Mouse (Mus musculus) limb, embryonic 15.5 days (tissue): ENCODE results near the gene Neu1. TPM values are rescaled to one million over a fixed set of nuclear protein-coding genes. Genes with fewer than 3 reads are reported as not detected.

Experiments
- ATAC-seq: fragments of 200-750 bp; cut with Nextera tagmentation; 2 replicates; pipeline ENCODE4 v1.8.0; 2017; ENCODE audit warnings: low read depth, moderate TSS enrichment; ENCODE audit not compliant: insufficient number of reproducible peaks, low FRiP score, low TSS enrichment
- H3K27ac ChIP-seq: fragments of 300-500 bp; sonication (generic); 2 replicates; pipeline ENCODE4 v1.5.1; 2015; ENCODE audit warnings: moderate library complexity, mild to moderate bottlenecking, inconsistent platforms
- H3K27me3 ChIP-seq: fragments of 300-500 bp; sonication (generic); 2 replicates; pipeline ENCODE4 v1.6.1; 2015; ENCODE audit warnings: inconsistent platforms
- H3K36me3 ChIP-seq: fragments of 300-500 bp; sonication (generic); 2 replicates; pipeline ENCODE4 v1.6.1; 2015; ENCODE audit warnings: inconsistent platforms
- H3K4me1 ChIP-seq: fragments of 300-500 bp; sonication (generic); 2 replicates; pipeline ENCODE4 v1.6.1; 2015; ENCODE audit warnings: inconsistent platforms
- H3K4me2 ChIP-seq: fragments of 300-500 bp; sonication (generic); 2 replicates; pipeline ENCODE4 v1.6.1; 2015; ENCODE audit warnings: mild to moderate bottlenecking, inconsistent platforms
- H3K4me3 ChIP-seq: fragments of 300-500 bp; sonication (generic); 2 replicates; pipeline ENCODE4 v1.5.1; 2015; ENCODE audit warnings: mild to moderate bottlenecking, inconsistent platforms
- H3K9ac ChIP-seq: fragments of 300-500 bp; sonication (generic); 2 replicates; pipeline ENCODE4 v1.6.1; 2015; ENCODE audit warnings: inconsistent platforms
- H3K9me3 ChIP-seq: fragments of 300-500 bp; sonication (generic); 2 replicates; pipeline ENCODE4 v1.6.1; 2016; ENCODE audit warnings: inconsistent platforms
- WGBS: fragments of 180-500 bp; shearing (Covaris S2); methylation state at CpG from one replicate; pipeline ENCODE4 v1.1.7; 2015; 5-methylcytosine and 5-hydroxymethylcytosine counted together
- polyA plus RNA-seq: library from polyadenylated mRNA; unstranded; fragments of >200 nt; fragmentation: Nextera tagmentation; extraction: Ambion mirVana; gene quantifications from 2 replicates; pipeline ENCODE4 v1.2.1, GENCODE M21; 2015

The Neu1 gene
- polyA plus RNA-seq, 1 experiment from 2014 or later = 20.1 TPM

DNA sequence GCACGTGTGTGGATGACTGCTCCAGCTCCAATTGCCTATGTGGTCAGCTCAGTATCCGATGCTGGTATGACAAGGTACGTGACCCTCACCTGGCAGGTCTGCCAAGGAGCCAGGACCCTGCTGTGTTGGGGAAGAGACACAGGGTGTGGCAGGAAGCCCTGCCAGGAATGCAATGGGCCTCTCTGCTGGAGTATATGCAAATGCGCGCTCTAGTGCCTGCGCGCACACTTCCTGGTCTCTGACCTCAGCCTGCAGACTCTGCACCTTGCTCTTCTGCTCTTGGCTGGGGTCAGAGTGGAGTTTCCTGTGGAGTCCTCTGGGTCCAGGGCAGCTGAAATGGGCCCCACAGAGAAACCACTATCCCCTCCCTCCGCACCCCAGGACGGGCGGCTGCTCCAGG lies 20.1 kb upstream of the Neu1 start:
- Histone ChIP-seq H3K4me2 (no peak overlapping the region), H3K9ac (no peak overlapping the region), H3K4me1 (peaks cover 13% of the 10 kb centered on the region), H3K27ac (no peak overlapping the region; the same call in 1 of the 2 replicates), H3K9me3 (no peaks in the 10 kb centered on the region), H3K4me3 (no peak overlapping the region), H3K27me3 (no peaks in the 10 kb centered on the region), H3K36me3 (peaks cover 81% of the 10 kb centered on the region)
- WGBS = 76% methylated on average over 10 of the region's 10 CpGs
- no peak for ATAC-seq

DNA sequence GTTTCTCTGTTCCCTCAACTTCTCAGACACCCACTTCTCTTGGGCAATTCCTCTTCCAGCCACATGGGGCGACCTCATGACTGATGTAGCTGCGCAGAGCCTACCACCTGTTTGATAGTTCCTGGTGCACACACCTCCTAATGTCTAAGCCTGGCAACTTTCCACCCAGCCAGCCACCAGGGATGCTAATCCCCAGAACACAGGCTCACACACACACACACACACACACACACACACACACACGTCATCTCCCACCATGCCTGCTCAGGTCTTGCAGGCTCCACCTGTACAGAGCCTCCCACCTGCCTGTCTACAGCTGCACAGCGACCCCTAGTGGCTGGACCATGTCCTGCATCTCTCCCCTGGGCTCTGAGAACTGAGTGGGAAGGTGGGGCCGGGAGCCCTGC lies 19.1 kb upstream of the Neu1 start:
- Histone ChIP-seq H3K27me3 (no peaks in the 10 kb centered on the region), H3K27ac (no peak overlapping the region), H3K9me3 (no peaks in the 10 kb centered on the region), H3K36me3 (peaks cover 72% of the 10 kb centered on the region), H3K4me2 (no peak overlapping the region), H3K4me1 (peaks cover 13% of the 10 kb centered on the region), H3K4me3 (no peak overlapping the region), H3K9ac (no peak overlapping the region)
- no peak for ATAC-seq
- 39% methylated on average over 5 of the region's 5 CpGs for WGBS

DNA sequence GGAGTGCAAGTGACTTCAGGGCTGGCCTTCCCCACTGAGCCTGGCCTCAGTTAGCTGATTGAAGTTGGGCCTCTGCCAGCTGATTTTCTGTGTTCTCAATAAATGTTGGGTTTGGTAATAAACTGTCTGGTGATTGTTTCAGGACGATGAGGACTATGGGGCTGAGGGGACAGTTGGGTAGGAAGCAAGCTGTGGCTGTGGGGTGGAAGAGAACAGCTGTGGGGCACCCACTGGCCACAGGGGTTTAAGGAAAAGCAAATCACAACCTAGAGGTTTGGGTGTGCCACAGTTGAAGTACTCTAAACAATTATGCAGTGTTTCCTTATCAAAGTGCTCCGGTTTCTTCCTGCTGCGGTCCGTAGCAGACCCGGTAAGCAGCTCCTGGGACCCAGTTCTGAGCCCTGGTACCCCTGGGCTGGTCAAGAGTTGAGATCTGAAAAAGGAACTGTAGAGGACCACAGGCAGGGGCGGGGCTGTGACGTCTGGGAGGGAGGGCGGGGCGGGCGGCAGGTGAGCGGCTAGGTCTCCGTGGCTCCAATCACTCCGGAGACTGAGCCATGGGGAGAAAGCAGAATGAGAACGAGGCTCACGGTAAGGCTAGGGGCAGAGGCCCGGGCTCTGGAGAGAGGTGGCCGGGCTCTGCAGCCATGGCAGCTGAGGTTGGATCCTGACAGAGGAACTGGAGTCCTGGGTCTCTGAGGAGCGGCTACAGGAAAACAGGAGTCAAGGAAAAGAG lies 17.0 kb upstream of the Neu1 start, which contains the start of gene Slc44a4:
Slc44a4 (plus strand) TSS at position 537 of the 736 bp plus-strand sequence.
- 32% methylated on average over 18 of the region's 18 CpGs for WGBS

DNA sequence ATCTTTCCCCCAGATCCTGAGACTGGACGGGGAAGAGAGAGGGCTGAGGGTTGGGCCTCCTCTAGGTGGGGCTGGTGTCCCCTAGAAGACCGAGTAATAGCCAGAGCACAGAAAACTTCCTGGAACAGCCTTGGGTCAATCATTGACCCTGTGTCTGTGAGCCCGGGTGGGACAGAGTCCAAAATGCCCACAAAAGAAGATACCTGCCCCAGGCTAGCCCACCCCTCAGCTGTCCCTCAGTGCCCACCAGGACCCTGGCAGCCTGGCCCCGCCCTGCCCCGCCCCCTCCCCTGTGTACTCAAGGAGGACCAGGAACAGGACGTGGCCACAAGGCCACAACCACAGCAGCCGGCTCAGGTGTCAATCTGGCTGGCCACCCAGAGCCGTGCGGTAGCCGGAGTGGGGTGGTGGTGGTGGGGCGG lies 15.6 kb upstream of the Neu1 start:
- 0 out of 2 replicates have a peak, but pooled peaks have one; percentile 41 for ATAC-seq

More for the DNA sequence above, 17.0 kb upstream of the Neu1 start, which contains the start of gene Slc44a4:
- H3K4me1 ChIP-seq = peaks cover 13% of the 10 kb centered on the region
- no peak for ATAC-seq
- H3K27me3 ChIP-seq = no peaks in the 10 kb centered on the region
- no peaks in the 10 kb centered on the region for H3K9me3 ChIP-seq
- no peak within 1 kb of the TSS for H3K4me3 ChIP-seq
- H3K27ac ChIP-seq = no peak within 1 kb of the TSS; the same call in 1 of the 2 replicates
- no peak within 1 kb of the TSS for H3K9ac ChIP-seq
- no peak within 1 kb of the TSS for H3K4me2 ChIP-seq
- H3K36me3 ChIP-seq = peaks cover 50% of the 10 kb centered on the region

DNA sequence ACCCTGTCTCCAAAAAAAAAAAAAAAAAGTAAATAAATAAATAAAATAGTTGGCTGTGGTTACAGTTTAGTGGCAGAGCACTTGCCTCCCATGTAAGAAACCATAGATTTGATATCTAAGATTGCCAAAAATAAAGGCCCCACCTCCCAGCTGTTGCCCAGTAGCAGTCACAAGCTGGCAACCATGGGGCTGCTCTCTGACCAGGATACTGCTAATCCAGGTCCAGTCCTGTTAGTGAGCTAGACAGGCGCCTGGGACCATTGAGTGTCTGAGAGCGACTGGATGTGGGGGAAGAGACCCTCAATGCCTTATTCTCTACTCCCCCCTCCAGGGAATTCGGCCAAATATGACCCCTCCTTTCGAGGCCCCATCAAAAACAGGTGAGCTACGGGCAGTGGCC lies 14.7 kb upstream of the Neu1 start:
- Histone ChIP-seq H3K36me3 (peaks cover 28% of the 10 kb centered on the region), H3K4me3 (no peak overlapping the region), H3K4me2 (no peak overlapping the region), H3K4me1 (peaks cover 13% of the 10 kb centered on the region), H3K9me3 (no peaks in the 10 kb centered on the region), H3K27me3 (no peaks in the 10 kb centered on the region), H3K27ac (no peak overlapping the region), H3K9ac (no peak overlapping the region)
- no peak for ATAC-seq
- 78% methylated on average over 5 of the region's 5 CpGs for WGBS

More for the DNA sequence above, 15.6 kb upstream of the Neu1 start:
- H3K27ac ChIP-seq = no peak overlapping the region; the same call in 1 of the 2 replicates
- peaks cover 37% of the 10 kb centered on the region for H3K36me3 ChIP-seq
- H3K4me1 ChIP-seq = peaks cover 13% of the 10 kb centered on the region
- no peak overlapping the region for H3K9ac ChIP-seq
- H3K9me3 ChIP-seq = no peaks in the 10 kb centered on the region
- H3K4me3 ChIP-seq = no peak overlapping the region
- no peaks in the 10 kb centered on the region for H3K27me3 ChIP-seq
- WGBS = 18% methylated on average over 10 of the region's 11 CpGs
- H3K4me2 ChIP-seq = no peak overlapping the region

DNA sequence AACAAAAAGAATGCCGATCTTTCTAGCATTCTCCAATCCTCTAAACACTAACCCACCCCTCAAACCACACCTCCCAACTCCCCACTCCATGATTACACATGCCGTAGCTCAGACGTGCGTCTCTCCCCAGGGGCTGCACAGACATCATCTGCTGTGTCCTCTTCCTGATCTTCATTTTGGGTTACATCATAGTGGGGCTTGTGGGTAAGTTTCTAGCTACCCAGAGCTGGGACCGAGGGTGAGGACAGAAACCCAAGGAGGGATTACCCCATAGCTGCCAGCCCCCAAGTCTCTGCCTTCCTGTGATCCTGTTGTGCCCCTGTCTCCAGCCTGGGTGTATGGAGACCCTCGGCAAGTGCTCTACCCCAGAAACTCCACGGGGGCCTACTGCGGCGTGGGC lies 13.9 kb upstream of the Neu1 start:
- no peak overlapping the region for H3K27ac ChIP-seq
- ATAC-seq = no peak
- H3K4me3 ChIP-seq = no peak overlapping the region
- no peaks in the 10 kb centered on the region for H3K9me3 ChIP-seq
- peaks cover 13% of the 10 kb centered on the region for H3K4me1 ChIP-seq
- H3K36me3 ChIP-seq = peaks cover 19% of the 10 kb centered on the region
- H3K27me3 ChIP-seq = no peaks in the 10 kb centered on the region
- H3K4me2 ChIP-seq = no peak overlapping the region
- H3K9ac ChIP-seq = no peak overlapping the region
- WGBS = 77% methylated on average over 9 of the region's 9 CpGs

DNA sequence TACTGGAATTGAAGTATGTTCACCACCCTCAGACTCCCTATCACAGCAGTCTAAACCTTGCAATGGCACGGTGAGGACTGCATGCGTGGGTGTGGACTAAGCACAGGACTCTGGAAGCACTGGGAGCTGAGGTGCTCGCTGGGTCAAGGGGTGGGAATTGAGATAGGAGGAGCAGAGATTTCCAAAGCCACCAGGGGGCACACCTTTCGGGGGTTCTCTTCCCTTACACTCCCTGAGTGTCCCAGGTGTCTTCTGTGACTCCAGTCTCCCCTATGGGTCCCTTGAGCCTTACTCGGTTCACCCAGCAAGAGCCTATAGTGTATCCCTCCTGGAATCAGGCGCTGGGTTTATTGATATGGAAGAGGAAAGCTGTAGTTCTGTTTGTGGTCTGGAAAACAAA lies 8.1 kb upstream of the Neu1 start:
- no peaks in the 10 kb centered on the region for H3K9me3 ChIP-seq
- WGBS = 52% methylated on average over 6 of the region's 6 CpGs
- no peaks in the 10 kb centered on the region for H3K4me1 ChIP-seq
- no peak overlapping the region for H3K4me3 ChIP-seq
- H3K27me3 ChIP-seq = no peaks in the 10 kb centered on the region
- no peak overlapping the region for H3K9ac ChIP-seq
- no peak for ATAC-seq
- H3K36me3 ChIP-seq = no peaks in the 10 kb centered on the region
- H3K4me2 ChIP-seq = no peak overlapping the region
- no peak overlapping the region for H3K27ac ChIP-seq

DNA sequence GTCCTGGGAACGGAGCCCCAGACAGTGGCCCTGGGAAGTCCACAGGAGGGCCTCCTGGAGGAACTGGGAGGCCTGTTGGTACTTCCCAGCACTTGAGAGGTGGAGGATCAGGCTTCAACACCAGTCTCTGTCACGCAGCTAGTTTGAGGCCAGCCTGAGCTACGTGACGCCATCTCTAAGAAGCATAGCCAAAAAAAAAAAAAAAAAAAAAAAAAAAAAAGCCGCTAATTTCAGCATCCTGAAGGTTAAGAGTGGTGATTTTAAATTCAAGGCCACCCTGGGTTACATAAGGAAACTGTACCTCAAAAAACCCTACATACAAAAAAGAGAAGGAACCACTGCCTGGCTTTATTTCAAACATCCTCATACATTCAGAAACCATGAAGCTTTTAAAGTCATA lies 6.8 kb upstream of the Neu1 start:
- H3K9me3 ChIP-seq = no peaks in the 10 kb centered on the region
- no peak for ATAC-seq
- H3K27ac ChIP-seq = no peak overlapping the region
- H3K4me1 ChIP-seq = no peaks in the 10 kb centered on the region
- H3K36me3 ChIP-seq = no peaks in the 10 kb centered on the region
- no peaks in the 10 kb centered on the region for H3K27me3 ChIP-seq
- no peak overlapping the region for H3K9ac ChIP-seq
- H3K4me3 ChIP-seq = no peak overlapping the region
- H3K4me2 ChIP-seq = no peak overlapping the region
- 67% methylated on average over 5 of the region's 5 CpGs for WGBS

DNA sequence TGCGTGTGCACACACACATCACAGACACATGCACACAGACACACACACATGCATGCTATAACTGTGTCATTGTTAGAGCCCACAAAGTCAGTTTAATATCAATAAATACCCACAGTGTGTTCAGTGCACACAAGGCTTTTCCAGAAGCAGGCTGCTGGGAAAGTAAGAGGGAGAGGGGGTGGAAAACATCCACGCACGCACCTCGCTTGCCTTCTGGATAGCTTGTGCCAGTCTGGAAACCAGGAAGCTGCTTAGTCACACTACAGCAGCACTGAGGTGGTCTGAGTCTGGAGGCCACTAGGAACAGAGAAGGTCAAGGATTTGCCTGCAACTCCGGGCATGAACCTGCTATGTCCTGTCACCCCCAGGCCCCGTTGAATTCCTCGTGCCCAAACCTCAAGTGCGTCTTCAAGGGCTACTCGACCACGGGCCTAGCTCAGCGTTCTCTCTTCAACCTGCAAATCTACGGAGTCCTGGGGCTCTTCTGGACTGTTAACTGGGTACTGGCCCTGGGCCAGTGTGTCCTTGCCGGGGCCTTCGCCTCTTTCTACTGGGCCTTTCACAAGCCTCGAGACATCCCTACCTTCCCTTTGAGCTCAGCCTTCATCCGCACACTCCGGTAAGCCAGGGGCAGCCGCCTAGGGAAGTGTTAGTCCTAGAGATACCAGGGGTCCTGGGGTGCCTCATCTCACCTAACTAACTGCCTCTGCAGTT lies 3.6 kb upstream of the Neu1 start:
- no peaks in the 10 kb centered on the region for H3K9me3 ChIP-seq
- no peak overlapping the region for H3K4me2 ChIP-seq
- no peaks in the 10 kb centered on the region for H3K36me3 ChIP-seq
- no peak overlapping the region for H3K9ac ChIP-seq
- H3K27ac ChIP-seq = no peak overlapping the region
- H3K4me1 ChIP-seq = peaks cover 8% of the 10 kb centered on the region
- 85% methylated on average over 18 of the region's 18 CpGs for WGBS
- H3K4me3 ChIP-seq = no peak overlapping the region
- no peak for ATAC-seq
- no peaks in the 10 kb centered on the region for H3K27me3 ChIP-seq

DNA sequence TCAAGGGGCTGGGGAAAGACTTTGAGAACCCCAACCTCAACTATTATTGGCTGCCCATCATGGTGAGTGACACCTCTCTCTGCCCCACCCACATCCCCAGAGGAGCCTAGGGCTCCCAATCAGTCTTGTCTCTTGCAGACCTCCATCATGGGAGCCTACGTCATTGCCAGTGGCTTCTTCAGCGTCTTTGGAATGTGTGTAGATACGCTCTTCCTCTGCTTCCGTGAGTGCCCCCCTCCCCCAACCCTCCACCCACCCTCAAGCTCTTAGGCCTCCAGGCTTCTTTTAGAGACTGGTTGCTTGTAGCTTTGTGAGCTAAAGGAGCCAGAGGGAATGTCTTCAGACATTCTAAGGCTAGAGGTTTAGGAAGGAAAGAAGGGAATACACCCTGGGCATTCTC lies 2.2 kb upstream of the Neu1 start:
- Histone ChIP-seq H3K36me3 (peaks cover 3% of the 10 kb centered on the region; the same call in 1 of the 2 replicates), H3K4me1 (peaks cover 8% of the 10 kb centered on the region), H3K4me2 (no peak overlapping the region), H3K4me3 (no peak overlapping the region), H3K9me3 (no peaks in the 10 kb centered on the region), H3K27me3 (no peaks in the 10 kb centered on the region), H3K9ac (no peak overlapping the region), H3K27ac (no peak overlapping the region)
- 67% methylated on average over 4 of the region's 4 CpGs for WGBS
- no peak for ATAC-seq

DNA sequence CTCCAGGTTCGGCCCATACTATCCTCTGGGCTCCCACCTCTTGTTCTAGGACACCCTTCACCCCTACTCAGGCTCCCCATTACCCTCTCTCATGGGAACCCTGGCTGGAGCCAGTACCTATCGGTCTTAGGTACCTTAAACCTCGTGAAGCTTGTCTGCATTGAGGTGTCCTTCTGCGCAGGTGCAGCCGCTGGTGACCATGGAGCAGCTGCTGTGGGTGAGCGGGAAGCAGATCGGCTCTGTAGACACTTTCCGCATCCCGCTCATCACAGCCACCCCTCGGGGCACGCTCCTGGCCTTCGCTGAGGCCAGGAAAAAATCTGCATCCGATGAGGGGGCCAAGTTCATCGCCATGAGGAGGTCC lies 664 bp downstream of the Neu1 start:
- peak overlapping the region; percentile 60 for H3K9ac ChIP-seq
- no peaks in the 10 kb centered on the region for H3K27me3 ChIP-seq
- no peak overlapping the region for H3K27ac ChIP-seq
- peak overlapping the region; percentile 54 for H3K4me3 ChIP-seq
- peak overlapping the region; percentile 92 for H3K4me2 ChIP-seq
- H3K36me3 ChIP-seq = peaks cover 16% of the 10 kb centered on the region
- H3K4me1 ChIP-seq = peaks cover 16% of the 10 kb centered on the region
- 12% methylated on average over 14 of the region's 14 CpGs for WGBS
- no peaks in the 10 kb centered on the region for H3K9me3 ChIP-seq
- no peak for ATAC-seq

DNA sequence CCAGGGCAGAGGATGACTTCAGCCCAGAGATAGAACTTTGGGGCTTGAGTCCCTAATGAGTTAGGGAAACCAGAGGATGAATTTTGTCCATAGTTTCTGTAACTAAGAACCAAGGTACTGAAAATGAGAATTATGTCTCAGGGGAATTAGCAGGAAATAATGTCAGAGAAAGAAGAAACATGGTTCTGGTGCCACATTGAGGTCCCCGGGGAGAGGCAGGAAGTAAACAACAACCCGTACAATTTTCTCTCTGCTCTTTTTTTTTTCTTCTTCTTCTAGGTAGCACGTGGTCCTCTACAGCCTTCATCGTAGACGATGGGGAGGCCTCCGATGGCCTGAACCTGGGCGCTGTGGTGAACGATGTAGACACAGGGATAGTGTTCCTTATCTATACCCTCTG lies 1.2 kb downstream of the Neu1 start:
- Histone ChIP-seq H3K4me3 (peak overlapping the region; percentile 54), H3K9ac (0 out of 2 replicates have a peak overlapping the region, but pooled peaks have one; percentile 60), H3K27ac (no peak overlapping the region), H3K36me3 (peaks cover 16% of the 10 kb centered on the region), H3K4me1 (peaks cover 16% of the 10 kb centered on the region), H3K9me3 (no peaks in the 10 kb centered on the region), H3K4me2 (peak overlapping the region; percentile 92), H3K27me3 (no peaks in the 10 kb centered on the region)
- no peak for ATAC-seq
- 83% methylated on average over 8 of the region's 8 CpGs for WGBS
